Mouse (Mus musculus) C2C12 (cell line): ENCODE results near the gene Tctn3.

Experiments
- CEBPB ChIP-seq: IDR thresholded peaks from one replicate; pipeline ENCODE4 v1.6.1; 2011; ENCODE audit warnings: low read depth, mild to moderate bottlenecking, control low read depth, moderate library complexity
- CTCF ChIP-seq: IDR thresholded peaks from one replicate; pipeline ENCODE4 v1.5.1; 2011; ENCODE audit not compliant: control insufficient read depth, insufficient read depth, insufficient read length
- FOSL1 ChIP-seq: IDR thresholded peaks from one replicate; pipeline ENCODE4 v1.8.0; 2011; ENCODE audit warnings: mild to moderate bottlenecking, low read length; ENCODE audit not compliant: poor library complexity, insufficient read depth, severe bottlenecking
- MAX ChIP-seq: IDR thresholded peaks from one replicate; pipeline ENCODE4 v1.6.1; 2011; ENCODE audit warnings: mild to moderate bottlenecking, control low read depth
- MYOG ChIP-seq: IDR thresholded peaks from one replicate; pipeline ENCODE4 v1.6.1; 2011; ENCODE audit not compliant: control insufficient read depth, insufficient read length; ENCODE audit errors: extremely low read depth

DNA sequence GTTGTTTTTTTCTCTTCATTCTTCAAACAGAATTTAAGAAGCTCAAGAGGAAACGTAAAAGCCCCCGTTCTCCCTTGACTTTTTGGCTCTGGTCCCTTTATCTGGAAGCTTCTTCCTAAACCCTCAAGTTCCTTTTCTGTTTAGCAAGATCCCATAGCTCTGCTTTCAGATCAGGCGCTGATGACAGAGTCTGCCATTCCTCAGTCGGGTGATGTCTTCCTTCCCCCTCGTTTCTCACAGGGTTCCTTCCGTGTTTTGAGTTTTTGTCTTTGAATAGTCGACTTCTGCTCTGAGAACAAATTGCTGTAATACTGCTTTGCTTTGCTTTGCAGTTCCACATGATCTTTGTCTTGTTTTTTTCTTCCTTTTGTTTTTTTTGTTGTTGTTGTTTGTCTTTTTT is 18.6 kb upstream of the Tctn3 start:
- TF ChIP-seq CTCF: no peak
- TF ChIP-seq MAX: no peak
- no peak for TF ChIP-seq CEBPB
- no peak for TF ChIP-seq FOSL1
- no peak for TF ChIP-seq MYOG
